Mouse (Mus musculus) heart, postnatal 0 days (tissue): ENCODE results near the gene Tex14.
"Not testable (repeated sequence)": the region's sequence is repeated elsewhere in the genome, so short reads cannot be mapped to it uniquely, and the experiment has no call there.

Experiments
- CTCF ChIP-seq: IDR thresholded peaks from 2 replicates; pipeline ENCODE4 v1.5.1; 2016; ENCODE audit warnings: antibody characterized with exemption, control low read depth, low read depth
- EP300 ChIP-seq: IDR thresholded peaks from 2 replicates; pipeline ENCODE4 v1.6.1; 2016; ENCODE audit warnings: antibody characterized with exemption, low read depth

DNA sequence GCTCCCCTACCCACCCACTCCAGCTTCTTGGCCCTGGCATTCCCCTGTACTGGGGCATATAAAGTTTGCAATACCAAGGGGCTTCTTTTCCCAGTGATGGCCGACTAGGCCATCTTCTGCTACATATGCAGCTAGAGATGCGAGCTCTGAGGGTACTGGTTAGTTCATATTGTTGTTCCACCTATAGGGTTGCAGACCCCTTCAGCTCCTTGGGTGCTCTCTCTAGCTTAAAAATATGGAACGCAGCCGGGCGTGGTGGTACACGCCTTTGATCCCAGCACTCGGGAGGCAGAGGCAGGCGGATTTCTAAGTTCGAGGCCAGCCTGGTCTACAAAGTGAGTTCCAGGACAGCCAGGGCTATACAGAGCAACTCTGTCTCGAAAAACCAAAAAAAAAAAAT lies 39.2 kb downstream of the Tex14 start:
- not testable (repeated sequence) for TF ChIP-seq CTCF, EP300
